Mouse (Mus musculus): ENCODE measurements at regions not wholly inside any gene's neighbourhood (a gene's known extent, or its start where the extent isn't known, plus 50 kb on each side); places are given as distances from the start of the nearest gene placed in this dataset.

GRCm38 (mm10) chr1:51660531-51660930, 182.3 kb upstream of the Nabp1 start:
- TF ChIP-seq EP300 (IDR thresholded peaks at IDR 0.05; ENCODE audit: low read depth) = no peak
- TF ChIP-seq CTCF (IDR thresholded peaks at IDR 0.05; ENCODE audit: low read depth) = no peak
